Mouse (Mus musculus) ES-Bruce4 (cell line): Measurements from ENCODE around the gene Camsap2.

ENCODE experiments used
- CTCF ChIP-seq: IDR thresholded peaks from one replicate; pipeline ENCODE4 v1.8.1; 2011; ENCODE audit warnings: low read depth, low read length
- EP300 ChIP-seq: IDR thresholded peaks from 2 replicates; pipeline ENCODE4 v1.6.1; 2011; ENCODE audit warnings: low read depth, low read length; ENCODE audit not compliant: insufficient read depth
- POLR2A ChIP-seq: IDR thresholded peaks from one replicate; pipeline ENCODE4 v1.8.1; 2011; ENCODE audit warnings: low read length; ENCODE audit not compliant: insufficient read depth

DNA sequence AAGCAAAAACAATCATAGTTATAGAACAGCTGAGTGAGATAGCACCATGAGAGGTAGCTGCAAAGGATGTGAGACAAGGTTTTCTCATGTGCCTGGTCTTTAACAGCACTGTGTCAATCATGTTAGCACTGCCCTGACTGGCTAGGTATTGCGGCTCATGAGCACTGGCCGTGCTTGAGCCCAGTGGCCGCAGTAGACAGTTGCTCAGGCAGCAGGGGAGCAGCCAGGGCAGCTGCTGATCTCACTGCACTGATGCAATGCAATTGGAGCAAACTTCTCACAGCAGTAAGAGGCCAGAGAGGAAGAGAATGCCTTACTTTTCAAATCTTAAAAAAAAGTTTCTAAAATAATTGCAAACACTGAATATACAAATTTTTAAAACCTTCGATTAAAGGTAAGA lies 16.5 kb downstream of the Camsap2 start:
- TF ChIP-seq CTCF (no peak), POLR2A (no peak), EP300 (no peak)
